Mouse (Mus musculus): ENCODE data around the gene Syt14.

DNA sequence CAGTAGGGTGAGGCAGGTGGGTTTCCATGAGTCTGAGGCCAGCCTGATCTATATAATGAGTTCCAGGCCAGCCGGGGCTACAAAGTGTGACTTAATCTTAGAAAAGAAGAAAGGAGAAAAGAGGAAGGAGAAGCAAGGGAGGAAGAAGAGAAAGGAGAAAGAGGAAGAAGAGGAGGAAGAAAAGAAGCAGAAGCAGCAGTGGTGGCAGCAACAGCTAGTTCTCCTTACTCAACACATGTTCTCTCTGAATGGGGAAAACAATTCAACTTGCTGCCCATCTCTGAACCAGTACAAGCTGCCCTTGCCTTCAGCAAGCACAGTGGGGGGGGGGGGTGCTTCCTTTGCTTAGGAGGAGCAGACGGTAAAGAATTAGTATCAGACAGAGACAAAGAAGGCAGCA, 96.5 kb downstream of the Syt14 start:
- no peak for TF ChIP-seq CTCF (conservative IDR thresholded peaks at IDR 0.05; ENCODE audit: low read length)
- no peak for TF ChIP-seq POU5F1 (IDR thresholded peaks at IDR 0.05; ENCODE audit: borderline replicate concordance, low read length)

All from E14TG2a.4 (cell line).